Comparison of ENCODE assay signal across 10 mouse cellular contexts in genomic region chr2:165121206-165121840, GRCm38 (mm10). TPM values are rescaled to one million over a fixed set of nuclear protein-coding genes. Genes with fewer than 3 reads are reported as not detected.
A peak's percentile ranks its signal among the peaks of the same experiment; 100 is the strongest.
DNase-seq lines count a peak whose midpoint lies in the region; ATAC-seq lines count a peak whose summit lies in the region.
"Had no signal": no experiment of that assay in that cellular context is flagged by ENCODE, and none has a peak within 500 bp of the region (broad histone marks: within the 10 kb centered on the region; RNA-seq: fewer than 3 reads in every experiment).

No protein-coding gene starts in this region.

- H3K4me3 ChIP-seq in midbrain, embryonic 10.5 days = no peak overlapping the region
- H3K4me3 ChIP-seq in midbrain, embryonic 15.5 days = no peak overlapping the region
- no peak overlapping the region for H3K4me3 ChIP-seq in hindbrain, embryonic 13.5 days
- H3K4me3 ChIP-seq in neural tube, embryonic 13.5 days = no peak overlapping the region
- H3K4me3 ChIP-seq: megakaryocyte, embryonic 14.5 days had no signal

- H3K4me1 ChIP-seq in midbrain, embryonic 10.5 days = peaks cover 56% of the 10 kb centered on the region
- H3K4me1 ChIP-seq in midbrain, embryonic 15.5 days = 0 out of 2 replicates have a peak, but pooled peaks cover 5% of the 10 kb centered on the region
- peaks cover 48% of the 10 kb centered on the region for H3K4me1 ChIP-seq in hindbrain, embryonic 13.5 days (replicated peaks)
- peaks cover 38% of the 10 kb centered on the region for H3K4me1 ChIP-seq in neural tube, embryonic 13.5 days (replicated peaks)
- H3K4me1 ChIP-seq: megakaryocyte, embryonic 14.5 days had no signal

- 0 out of 2 replicates have a peak overlapping the region, but pooled peaks have one; percentile 24 for H3K27ac ChIP-seq in midbrain, embryonic 10.5 days (replicated peaks)
- H3K27ac ChIP-seq in midbrain, embryonic 15.5 days = no peak overlapping the region
- peak overlapping the region; percentile 64 for H3K27ac ChIP-seq in hindbrain, embryonic 13.5 days
- no peak overlapping the region for H3K27ac ChIP-seq in neural tube, embryonic 13.5 days (replicated peaks)

- H3K4me2 ChIP-seq in midbrain, embryonic 15.5 days = no peak overlapping the region
- no peak overlapping the region for H3K4me2 ChIP-seq in hindbrain, embryonic 13.5 days
- no peak overlapping the region for H3K4me2 ChIP-seq in neural tube, embryonic 13.5 days

- H3K9ac ChIP-seq in midbrain, embryonic 15.5 days = no peak overlapping the region
- 0 out of 2 replicates have a peak overlapping the region, but pooled peaks have one; percentile 4 for H3K9ac ChIP-seq in hindbrain, embryonic 13.5 days
- H3K9ac ChIP-seq in neural tube, embryonic 13.5 days = no peak overlapping the region

- no peak for ATAC-seq in midbrain, embryonic 15.5 days (replicated peaks)
- ATAC-seq in hindbrain, embryonic 13.5 days (ENCODE audit: low FRiP score) = peak; percentile 18; the same call in 1 of the 2 replicates
- peak; percentile 13; the same call in 1 of the 2 replicates for ATAC-seq in neural tube, embryonic 13.5 days (ENCODE audit: low read depth)

- peak; percentile 31 for DNase-seq in cerebellum, adult 11-12 months
- no peak for DNase-seq in cerebellum, adult 9-11 months
- peak; percentile 35 for DNase-seq in midbrain, embryonic 10.5 days (ENCODE audit: low spot score)
- DNase-seq in thymus, adult 18-20 months = no peak
- DNase-seq in spleen, postnatal 14 days (ENCODE audit: low spot score in 2 of 2) = no peak

- H3K27me3 ChIP-seq in midbrain, embryonic 10.5 days (ENCODE audit: low read depth, poor library complexity, severe bottlenecking) = peaks cover 72% of the 10 kb centered on the region
- 0 out of 2 replicates have a peak, but pooled peaks cover under 1% of the 10 kb centered on the region for H3K27me3 ChIP-seq in midbrain, embryonic 15.5 days (replicated peaks)
- H3K27me3 ChIP-seq in hindbrain, embryonic 13.5 days = peaks cover 37% of the 10 kb centered on the region
- H3K27me3 ChIP-seq in neural tube, embryonic 13.5 days = peaks cover 48% of the 10 kb centered on the region

- H3K9me3 ChIP-seq in midbrain, embryonic 10.5 days (replicated peaks) = no peaks in the 10 kb centered on the region
- H3K9me3 ChIP-seq in midbrain, embryonic 15.5 days = no peaks in the 10 kb centered on the region
- H3K9me3 ChIP-seq in hindbrain, embryonic 13.5 days = no peaks in the 10 kb centered on the region
- H3K9me3 ChIP-seq in neural tube, embryonic 13.5 days = no peaks in the 10 kb centered on the region
- H3K9me3 ChIP-seq: megakaryocyte, embryonic 14.5 days had no signal

- 38% methylated on average over 10 of the region's 10 CpGs for WGBS in midbrain, embryonic 10.5 days
- WGBS in midbrain, embryonic 15.5 days = 35% methylated on average over 10 of the region's 10 CpGs
- 34% methylated on average over 10 of the region's 10 CpGs for WGBS in hindbrain, embryonic 13.5 days
- WGBS in neural tube, embryonic 13.5 days = 35% methylated on average over 10 of the region's 10 CpGs

- peaks cover 16% of the 10 kb centered on the region; the same call in 1 of the 2 replicates for H3K36me3 ChIP-seq in midbrain, embryonic 10.5 days
- H3K36me3 ChIP-seq in midbrain, embryonic 15.5 days (replicated peaks) = no peaks in the 10 kb centered on the region
- peaks cover 5% of the 10 kb centered on the region for H3K36me3 ChIP-seq in hindbrain, embryonic 13.5 days
- no peaks in the 10 kb centered on the region for H3K36me3 ChIP-seq in neural tube, embryonic 13.5 days

RNA-seq across cellular contexts. Expression of gene 1700025C18Rik, which starts 30.8 kb away (rescaled TPM):
- polyA plus RNA-seq in midbrain, embryonic 10.5 days (2016; fragmentation: Nextera tagmentation; extraction: Ambion mirVana) = not detected in 2 replicates
- polyA plus RNA-seq in midbrain, embryonic 15.5 days (2015; fragmentation: Nextera tagmentation; extraction: Ambion mirVana) = not detected in 2 replicates
- polyA plus RNA-seq in hindbrain, embryonic 13.5 days (2015; fragmentation: Nextera tagmentation; extraction: Ambion mirVana) = not detected in 2 replicates
- polyA plus RNA-seq in neural tube, embryonic 13.5 days (2015; fragmentation: Nextera tagmentation; extraction: Ambion mirVana) = not detected in 2 replicates
- polyA plus RNA-seq: large intestine, adult 2 months had no signal

Comparison
In these comparisons a context has a peak if more than half of its experiments do, and no peak if none do; other contexts are left out.
1. DNase-seq: peak in cerebellum, adult 11-12 months (single experiment) and midbrain, embryonic 10.5 days (single experiment); none in cerebellum, adult 9-11 months (single experiment), thymus, adult 18-20 months (0 of 2) and spleen, postnatal 14 days (0 of 2).
2. H3K27ac ChIP-seq: peak in midbrain, embryonic 10.5 days (single experiment) and hindbrain, embryonic 13.5 days (single experiment); none in midbrain, embryonic 15.5 days (single experiment) and neural tube, embryonic 13.5 days (single experiment).